Mouse (Mus musculus): ENCODE data around the gene Ugt1a7c. TPM values are rescaled to one million over a fixed set of nuclear protein-coding genes. Genes with fewer than 3 reads are reported as not detected.

Ugt1a7c gene
- total and polyA plus RNA-seq, 3 experiments = not detected

DNA sequence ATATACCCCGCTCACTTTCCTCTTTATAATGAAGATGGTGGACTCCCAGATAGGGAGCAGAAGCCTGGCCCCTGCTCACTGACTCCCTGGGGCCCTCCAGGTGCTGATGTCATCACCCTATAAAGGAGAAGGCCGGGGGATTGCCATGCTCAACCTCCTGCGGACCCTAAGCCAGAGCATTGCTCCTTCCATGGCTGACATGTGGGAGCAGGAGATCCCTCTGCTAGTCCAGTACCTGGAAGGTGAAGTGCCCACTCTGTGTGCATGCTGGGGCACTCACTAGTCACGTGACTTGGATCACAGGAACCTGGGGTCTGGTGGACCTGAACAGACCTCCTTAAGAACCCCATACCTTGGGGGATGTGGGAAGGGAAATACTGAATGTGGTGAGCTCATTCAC, 145.7 kb downstream of the Ugt1a7c start:
- Histone ChIP-seq H3K27me3 (ENCODE audit: control insufficient read depth in 1 of 2, insufficient read depth in 2 of 2, low read length in 2 of 2) (no peaks in the 10 kb centered on the region), H3K9me3 (replicated peaks; ENCODE audit: insufficient read depth, low read length) (no peaks in the 10 kb centered on the region), H3K36me3 (ENCODE audit: control insufficient read depth in 1 of 2, insufficient read depth in 2 of 2, low read length in 2 of 2) (no peaks in the 10 kb centered on the region), H3K4me1 (ENCODE audit: control insufficient read depth in 1 of 2, insufficient read depth in 2 of 2, low read length in 2 of 2) (no peaks in the 10 kb centered on the region), H3K4me3 (ENCODE audit: control insufficient read depth in 1 of 2, insufficient read depth in 1 of 2, low read depth in 2 of 2, low read length in 2 of 2) (no peak overlapping the region), H3K27ac (ENCODE audit: control insufficient read depth, low read depth, low read length) (no peak overlapping the region), H3K79me2 (ENCODE audit: control insufficient read depth, insufficient read depth, low read length, poor library complexity) (no peaks in the 10 kb centered on the region), H3K9ac (ENCODE audit: control insufficient read depth, low read depth, low read length, poor library complexity, severe bottlenecking) (no peak overlapping the region)
- TF ChIP-seq HCFC1 (IDR thresholded peaks at IDR 0.05; ENCODE audit: low read depth, low read length) = no peak
- TF ChIP-seq USF1 (IDR thresholded peaks at IDR 0.05; ENCODE audit: low read depth, low read length) = 0 out of 2 replicates have a peak, but pooled peaks have one; percentile 27
- no peak for DNase-seq (ENCODE audit: low read depth, low spot score)

DNA sequence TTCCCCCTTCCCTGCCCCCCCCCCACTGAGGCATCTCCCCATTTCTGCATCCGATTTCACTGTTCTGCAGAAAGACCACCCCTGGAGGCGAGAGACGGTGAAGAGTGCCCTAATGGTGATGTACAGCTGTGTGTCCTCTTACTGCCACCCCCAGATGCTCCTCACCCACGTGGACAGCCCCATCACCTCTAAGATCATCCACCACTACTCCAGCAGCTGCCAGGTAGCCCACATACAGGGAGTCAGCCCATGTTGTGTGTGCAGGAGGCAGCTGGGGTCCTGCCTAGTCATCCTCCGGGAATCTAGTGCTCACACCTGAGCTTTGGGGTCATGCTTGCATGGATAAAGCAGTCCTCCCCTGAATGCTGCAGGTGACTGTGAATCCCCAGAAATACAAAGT, 149.0 kb downstream of the Ugt1a7c start:
- no peaks in the 10 kb centered on the region for H3K9me3 ChIP-seq (replicated peaks; ENCODE audit: insufficient read depth, low read length)

DNA sequence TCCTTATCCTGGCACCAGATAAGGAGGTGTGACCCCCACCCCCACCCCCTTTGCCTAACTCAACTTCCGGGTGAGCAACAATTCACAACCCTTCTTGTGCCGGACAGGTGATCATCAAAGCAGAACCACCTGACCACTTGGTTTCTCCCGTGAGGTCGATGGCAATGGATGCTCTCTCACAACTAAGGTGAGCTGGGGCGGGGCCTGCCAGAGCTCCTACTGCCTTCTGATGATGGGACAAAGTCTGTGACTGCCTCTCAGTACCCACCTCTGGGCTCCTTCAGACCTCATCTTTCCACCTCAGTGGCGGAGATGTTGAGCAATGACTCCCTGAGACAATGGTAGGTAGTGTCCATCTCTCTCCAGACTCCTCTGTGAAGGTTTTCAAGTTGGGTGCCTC, 151.0 kb downstream of the Ugt1a7c start:
- Histone ChIP-seq H3K9ac (ENCODE audit: control insufficient read depth, low read depth, low read length, poor library complexity, severe bottlenecking) (no peak overlapping the region), H3K36me3 (ENCODE audit: control insufficient read depth in 1 of 2, insufficient read depth in 2 of 2, low read length in 2 of 2) (no peaks in the 10 kb centered on the region), H3K9me3 (replicated peaks; ENCODE audit: insufficient read depth, low read length) (no peaks in the 10 kb centered on the region), H3K27me3 (ENCODE audit: control insufficient read depth in 1 of 2, insufficient read depth in 2 of 2, low read length in 2 of 2) (no peaks in the 10 kb centered on the region), H3K4me3 (ENCODE audit: control insufficient read depth in 1 of 2, insufficient read depth in 1 of 2, low read depth in 2 of 2, low read length in 2 of 2) (no peak overlapping the region), H3K4me1 (ENCODE audit: control insufficient read depth in 1 of 2, insufficient read depth in 2 of 2, low read length in 2 of 2) (no peaks in the 10 kb centered on the region), H3K79me2 (ENCODE audit: control insufficient read depth, insufficient read depth, low read length, poor library complexity) (no peaks in the 10 kb centered on the region), H3K27ac (ENCODE audit: control insufficient read depth, low read depth, low read length) (no peak overlapping the region)
- TF ChIP-seq EP300 (IDR thresholded peaks at IDR 0.05; ENCODE audit: low read depth in 1 of 2, low read length in 2 of 2) (no peak), UBTF (IDR thresholded peaks at IDR 0.05; ENCODE audit: borderline replicate concordance, insufficient read depth, low read depth, low read length) (no peak), CHD1 (IDR thresholded peaks at IDR 0.05; ENCODE audit: low read depth, low read length) (no peak), TBP (IDR thresholded peaks at IDR 0.05; ENCODE audit: low read depth, low read length) (no peak), ZC3H11A (IDR thresholded peaks at IDR 0.05; ENCODE audit: low read depth, low read length) (no peak), MYC (IDR thresholded peaks at IDR 0.05; ENCODE audit: low read depth, low read length) (no peak), E2F4 (IDR thresholded peaks at IDR 0.05; ENCODE audit: borderline replicate concordance, low read depth, low read length) (no peak), MEF2A (IDR thresholded peaks at IDR 0.05; ENCODE audit: extremely low read depth, insufficient replicate concordance, low read depth, low read length, poor library complexity, severe bottlenecking) (no peak), MYB (IDR thresholded peaks at IDR 0.05; ENCODE audit: low read depth, low read length) (no peak), CTCF (IDR thresholded peaks at IDR 0.05 in 2 of 3, conservative IDR thresholded peaks at IDR 0.05 in 1 of 3; ENCODE audit: control insufficient read depth in 1 of 3, insufficient read depth in 1 of 3, low read depth in 2 of 3, low read length in 3 of 3, poor library complexity in 1 of 3, severe bottlenecking in 1 of 3) (no peak), MAX (IDR thresholded peaks at IDR 0.05; ENCODE audit: low read length) (no peak), SIN3A (IDR thresholded peaks at IDR 0.05; ENCODE audit: low read length) (no peak), SMC3 (IDR thresholded peaks at IDR 0.05; ENCODE audit: low read depth, low read length) (no peak), ZMIZ1 (IDR thresholded peaks at IDR 0.05; ENCODE audit: low read depth, low read length) (no peak), JUND (IDR thresholded peaks at IDR 0.05; ENCODE audit: low read depth, low read length) (no peak), TCF12 (IDR thresholded peaks at IDR 0.05; ENCODE audit: low read depth, low read length) (no peak), USF2 (IDR thresholded peaks at IDR 0.05; ENCODE audit: borderline replicate concordance in 1 of 2, insufficient read depth in 1 of 2, low read depth in 1 of 2, low read length in 2 of 2) (no peak)
- no peak for DNase-seq (ENCODE audit: low read depth, low spot score)

More for the DNA sequence above, 149.0 kb downstream of the Ugt1a7c start:
- no peak for DNase-seq (ENCODE audit: low read depth, low spot score)
- Histone ChIP-seq H3K36me3 (ENCODE audit: control insufficient read depth in 1 of 2, insufficient read depth in 2 of 2, low read length in 2 of 2) (no peaks in the 10 kb centered on the region), H3K79me2 (ENCODE audit: control insufficient read depth, insufficient read depth, low read length, poor library complexity) (no peaks in the 10 kb centered on the region), H3K4me3 (ENCODE audit: control insufficient read depth in 1 of 2, insufficient read depth in 1 of 2, low read depth in 2 of 2, low read length in 2 of 2) (no peak overlapping the region), H3K27me3 (ENCODE audit: control insufficient read depth in 1 of 2, insufficient read depth in 2 of 2, low read length in 2 of 2) (no peaks in the 10 kb centered on the region), H3K4me1 (ENCODE audit: control insufficient read depth in 1 of 2, insufficient read depth in 2 of 2, low read length in 2 of 2) (no peaks in the 10 kb centered on the region), H3K27ac (ENCODE audit: control insufficient read depth, low read depth, low read length) (no peak overlapping the region), H3K9ac (ENCODE audit: control insufficient read depth, low read depth, low read length, poor library complexity, severe bottlenecking) (no peak overlapping the region)
- no peak for TF ChIP-seq MYB (IDR thresholded peaks at IDR 0.05; ENCODE audit: low read depth, low read length)
- no peak for TF ChIP-seq SIN3A (IDR thresholded peaks at IDR 0.05; ENCODE audit: low read length)
- TF ChIP-seq RAD21 (IDR thresholded peaks at IDR 0.05; ENCODE audit: low read depth, low read length) = no peak
- TF ChIP-seq ETS1 (IDR thresholded peaks at IDR 0.05; ENCODE audit: low read depth, low read length) = no peak
- no peak for TF ChIP-seq ZMIZ1 (IDR thresholded peaks at IDR 0.05; ENCODE audit: low read depth, low read length)
- no peak for TF ChIP-seq ELF1 (IDR thresholded peaks at IDR 0.05; ENCODE audit: low read depth, low read length)
- no peak for TF ChIP-seq TAL1 (IDR thresholded peaks at IDR 0.05; ENCODE audit: low read length)
- TF ChIP-seq MYC (IDR thresholded peaks at IDR 0.05; ENCODE audit: low read depth, low read length) = no peak
